Mouse (Mus musculus): ENCODE measurements around the gene Pced1b.

GRCm38 (mm10) chr15:97384170-97385018, 137.5 kb downstream of the Pced1b start:
- TF ChIP-seq CTCF (IDR thresholded peaks at IDR 0.05; ENCODE audit: low read depth, low read length) = no peak
- TF ChIP-seq TAL1 (conservative IDR thresholded peaks at IDR 0.05; ENCODE audit: low read depth, low read length) = no peak
- TF ChIP-seq GATA2 (IDR thresholded peaks at IDR 0.05; ENCODE audit: borderline replicate concordance, low read depth, low read length) = no peak
- TF ChIP-seq GATA1 (IDR thresholded peaks at IDR 0.05; ENCODE audit: borderline replicate concordance, low read length) = no peak
- TF ChIP-seq POLR2AphosphoS5 (IDR thresholded peaks at IDR 0.05; ENCODE audit: insufficient replicate concordance, low read depth, low read length) = no peak

All from G1E (cell line).